Mouse (Mus musculus): ENCODE measurements at regions not wholly inside any gene's neighbourhood (a gene's known extent, or its start where the extent isn't known, plus 50 kb on each side); places are given as distances from the start of the nearest gene placed in this dataset.

DNA sequence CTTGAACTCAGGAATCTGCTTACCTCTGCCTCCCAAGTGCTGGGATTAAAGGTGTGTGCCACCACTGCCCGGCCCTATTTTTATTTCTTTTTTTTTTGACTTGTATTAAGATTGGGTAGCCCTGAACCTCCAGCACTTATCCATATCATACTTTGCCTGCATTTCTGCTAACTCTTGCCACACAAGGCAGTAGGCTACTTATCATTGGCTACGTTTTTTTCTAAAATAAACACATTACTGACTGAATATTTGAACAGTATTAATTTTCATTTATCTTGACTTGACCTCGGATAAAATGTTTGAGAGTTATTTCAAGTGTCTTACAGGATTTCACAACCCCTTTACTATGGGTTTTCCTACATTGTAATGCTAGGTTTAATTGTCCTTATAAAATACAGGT lies 488.0 kb downstream of the Trim52 start:
- DNase-seq (ENCODE audit: low spot score in 2 of 2): no peak

DNA sequence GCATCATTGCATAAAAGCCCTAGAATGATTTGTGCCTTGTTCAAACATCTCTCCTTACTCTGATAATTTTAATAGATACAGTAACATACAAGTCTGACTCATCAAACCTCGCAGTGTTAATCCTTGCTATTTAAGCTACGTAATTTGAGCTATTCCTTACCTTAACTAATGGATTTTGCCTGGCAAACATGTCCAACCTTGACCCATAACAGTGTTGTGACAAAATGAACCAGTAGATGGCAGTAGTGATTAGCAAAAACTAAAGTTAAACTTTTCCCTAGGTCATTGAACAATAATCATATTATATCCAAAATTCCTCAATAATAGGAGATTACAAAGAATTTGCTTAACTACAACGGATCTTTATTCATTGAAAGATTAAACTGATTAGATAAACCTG lies 501.0 kb downstream of the Trim52 start:
- no peak for DNase-seq (ENCODE audit: low spot score in 2 of 2)

DNA sequence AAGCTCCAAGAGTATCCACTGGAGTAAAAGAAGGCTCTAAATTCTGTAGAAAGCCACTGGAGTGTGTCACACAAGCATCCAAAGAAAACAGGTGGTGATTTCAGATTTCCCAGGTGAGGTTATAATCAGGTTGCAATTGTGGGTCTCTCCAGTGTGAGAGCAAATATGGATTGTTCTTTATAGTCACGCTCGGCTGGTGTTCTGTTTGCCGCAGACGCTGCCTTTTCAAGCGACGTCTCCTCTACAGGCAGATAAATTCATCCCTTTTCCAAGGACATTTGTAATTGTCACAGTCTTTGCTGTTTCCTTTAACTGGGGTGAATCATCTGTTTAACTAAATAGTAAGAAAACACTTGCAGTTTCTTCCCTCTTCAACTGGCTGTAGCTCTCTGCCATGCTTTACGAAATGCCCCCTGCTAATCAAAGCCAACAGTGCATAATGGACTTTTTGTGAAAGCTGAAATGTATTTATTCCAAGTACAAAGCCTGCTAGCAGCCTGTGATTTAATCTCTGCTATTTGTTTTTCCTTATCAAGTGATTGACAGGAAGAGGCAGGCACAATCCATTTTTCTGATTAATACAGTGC lies 502.4 kb downstream of the Trim52 start:
- peak in 1 of 2 experiments; percentile 19 for DNase-seq (ENCODE audit: low spot score in 2 of 2)

Measured in layer of hippocampus, postnatal 10 days (tissue).